1 mouse cellular context compared by ENCODE assay signal in the genomic region with DNA sequence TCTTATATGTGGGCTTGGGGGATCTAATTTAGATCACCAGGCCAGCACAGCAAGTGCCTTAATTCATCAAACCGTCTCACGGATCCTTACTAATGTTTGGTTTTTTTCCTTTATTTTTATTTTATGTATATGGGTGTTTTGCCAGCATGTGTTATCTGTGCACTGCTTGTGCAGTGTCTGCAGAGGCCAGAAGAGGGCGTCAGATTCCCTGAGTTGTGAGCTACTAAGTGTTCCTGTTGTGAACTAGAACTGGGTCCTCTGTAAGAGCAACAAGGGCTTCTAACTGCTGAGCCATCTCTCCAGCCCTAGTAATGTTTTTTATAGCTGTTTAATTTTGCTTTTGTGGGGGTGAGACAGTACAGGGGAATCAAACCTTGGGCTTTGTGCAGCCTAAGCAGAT.
TF ChIP-seq lines count a peak whose summit lies in the region.

No protein-coding gene starts in this region.

TF ChIP-seq in MEL, 35 proteins besides CTCF, POLR2A, EP300 and RAD21 (continued from another document):
- TF ChIP-seq JUND (IDR thresholded peaks at IDR 0.05; ENCODE audit: low read depth, low read length) (no peak), TAL1 (IDR thresholded peaks at IDR 0.05; ENCODE audit: low read length) (no peak), HCFC1 (IDR thresholded peaks at IDR 0.05; ENCODE audit: low read depth, low read length) (no peak), MAFK (IDR thresholded peaks at IDR 0.05; ENCODE audit: borderline replicate concordance, low read depth, low read length) (no peak), BHLHE40 (IDR thresholded peaks at IDR 0.05; ENCODE audit: borderline replicate concordance, low read depth, low read length) (no peak), MYC (IDR thresholded peaks at IDR 0.05; ENCODE audit: low read depth, low read length) (0 out of 2 replicates have a peak, but pooled peaks have one; percentile 21)
TF ChIP-seq in MEL: peak in this region for 6.
